Mouse (Mus musculus) limb, embryonic 11.5 days (tissue): ENCODE data around the gene Sltm. TPM values are rescaled to one million over a fixed set of nuclear protein-coding genes. Genes with fewer than 3 reads are reported as not detected.

ENCODE experiments used
- ATAC-seq: fragments of 200-750 bp; cut with Nextera tagmentation; 2 replicates; pipeline ENCODE4 v1.8.0; 2017; ENCODE audit warnings: low read depth; ENCODE audit not compliant: insufficient number of reproducible peaks, low FRiP score, low TSS enrichment
- DNase-seq: peaks from one replicate; pipeline ENCODE4 v3.0.0-alpha.2; 2015; ENCODE audit warnings: low spot score
- H3K27ac ChIP-seq: fragments of 300-500 bp; sonication (generic); replicated peaks from 2 replicates; pipeline ENCODE4 v1.5.1; 2014; ENCODE audit warnings: low read depth, mild to moderate bottlenecking, low read length
- H3K27me3 ChIP-seq: fragments of 300-500 bp; sonication (generic); 2 replicates; pipeline ENCODE4 v1.6.1; 2014; ENCODE audit warnings: mild to moderate bottlenecking, low read length, mixed read lengths; ENCODE audit not compliant: control insufficient read depth, insufficient read depth
- H3K36me3 ChIP-seq: fragments of 300-500 bp; sonication (generic); 2 replicates; pipeline ENCODE4 v1.6.1; 2014; ENCODE audit warnings: mild to moderate bottlenecking, low read length, moderate library complexity, mixed read lengths; ENCODE audit not compliant: control insufficient read depth, insufficient read depth
- H3K4me1 ChIP-seq: fragments of 300-500 bp; sonication (generic); 2 replicates; pipeline ENCODE4 v1.6.1; 2014; ENCODE audit warnings: low read length, mixed read lengths; ENCODE audit not compliant: control insufficient read depth, insufficient read depth
- H3K4me2 ChIP-seq: fragments of 300-500 bp; sonication (generic); 2 replicates; pipeline ENCODE4 v1.6.1; 2014; ENCODE audit warnings: low read depth, mild to moderate bottlenecking, moderate library complexity; ENCODE audit not compliant: severe bottlenecking
- H3K4me3 ChIP-seq: fragments of 300-500 bp; sonication (generic); 2 replicates; pipeline ENCODE4 v1.5.1; 2014; ENCODE audit warnings: low read depth, low read length
- H3K9ac ChIP-seq: fragments of 300-500 bp; sonication (generic); 2 replicates; pipeline ENCODE4 v1.6.1; 2014; ENCODE audit warnings: mild to moderate bottlenecking, low read length
- H3K9me3 ChIP-seq: fragments of 300-500 bp; sonication (generic); 2 replicates; pipeline ENCODE4 v1.6.1; 2016; ENCODE audit warnings: low read length; ENCODE audit not compliant: control insufficient read depth
- WGBS: fragments of 180-500 bp; shearing (Covaris S2); extraction: QIAGEN DNeasy Blood & Tissue Kit; methylation state at CpG from one replicate; pipeline ENCODE4 v1.1.7; 2014; 5-methylcytosine and 5-hydroxymethylcytosine counted together
- polyA plus RNA-seq: library from polyadenylated mRNA; unstranded; fragments of >200 nt; fragmentation: Nextera tagmentation; extraction: Ambion mirVana; gene quantifications from 2 replicates; pipeline ENCODE4 v1.2.1, GENCODE M21; 2014

The Sltm gene
- polyA plus RNA-seq, 1 experiment from 2014 or later, result 70.1 TPM

DNA sequence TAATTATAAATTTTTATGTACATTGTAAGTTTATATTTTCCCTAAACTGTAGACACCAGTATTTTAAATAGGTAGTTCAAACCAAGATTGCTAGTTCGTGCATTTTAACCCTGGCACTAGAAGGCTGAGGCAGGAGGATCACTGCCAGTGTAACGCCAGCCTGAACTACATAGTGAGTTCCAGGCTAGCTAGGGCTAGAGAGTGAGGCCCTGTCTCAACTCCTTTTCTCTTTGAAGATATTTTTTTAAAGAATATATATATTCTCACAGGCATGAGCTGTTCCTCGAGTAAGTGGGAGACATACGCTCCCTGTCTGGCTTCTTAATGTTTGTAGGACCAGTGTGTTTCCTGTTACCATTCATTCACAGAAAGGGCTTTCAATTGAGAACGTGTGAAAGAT, 14.2 kb downstream of the Sltm start:
- Histone ChIP-seq H3K4me1 (no peaks in the 10 kb centered on the region), H3K27me3 (no peaks in the 10 kb centered on the region), H3K4me2 (no peak overlapping the region), H3K9ac (no peak overlapping the region), H3K36me3 (peaks cover 8% of the 10 kb centered on the region), H3K27ac (no peak overlapping the region), H3K4me3 (no peak overlapping the region), H3K9me3 (no peaks in the 10 kb centered on the region; the same call in 1 of the 2 replicates)
- ATAC-seq (no peak), DNase-seq (no peak)
- WGBS, result 90% methylated on average over 5 of the region's 5 CpGs

GRCm38 (mm10) chr9:70562825-70563224, 20.3 kb downstream of the Sltm start:
- no peak overlapping the region for H3K4me2 ChIP-seq
- H3K9ac ChIP-seq, result no peak overlapping the region
- no peaks in the 10 kb centered on the region for H3K27me3 ChIP-seq
- no peaks in the 10 kb centered on the region for H3K4me1 ChIP-seq
- ATAC-seq, result no peak
- no peak for DNase-seq
- 92% methylated on average over 3 of the region's 3 CpGs for WGBS
- H3K27ac ChIP-seq, result no peak overlapping the region
- H3K4me3 ChIP-seq, result no peak overlapping the region
- no peaks in the 10 kb centered on the region for H3K9me3 ChIP-seq
- H3K36me3 ChIP-seq, result peaks cover 3% of the 10 kb centered on the region; the same call in 1 of the 2 replicates

DNA sequence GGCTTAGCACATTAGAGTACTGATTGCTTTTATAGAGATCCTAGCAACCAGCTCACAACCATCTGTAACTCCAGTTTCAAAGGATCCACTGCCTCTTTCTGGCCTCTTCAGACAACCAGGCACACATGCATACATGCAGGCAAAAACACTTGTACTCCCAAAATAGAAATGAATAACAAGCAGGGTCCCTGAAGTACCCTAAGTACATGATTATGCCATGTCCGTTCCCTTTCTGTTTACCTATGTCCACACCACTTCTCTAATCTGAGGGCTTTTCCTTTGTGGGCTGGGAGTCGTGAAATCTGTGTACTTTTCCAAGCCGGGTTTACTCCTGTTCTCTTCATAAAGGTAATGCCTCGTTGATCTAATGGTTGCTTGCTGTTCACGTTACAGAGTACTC, 25.1 kb downstream of the Sltm start:
- DNase-seq, result no peak
- no peak overlapping the region for H3K4me3 ChIP-seq
- H3K27me3 ChIP-seq, result no peaks in the 10 kb centered on the region
- H3K27ac ChIP-seq, result no peak overlapping the region
- H3K36me3 ChIP-seq, result peaks cover 3% of the 10 kb centered on the region; the same call in 1 of the 2 replicates
- no peaks in the 10 kb centered on the region for H3K4me1 ChIP-seq
- 90% methylated on average over 5 of the region's 5 CpGs for WGBS
- H3K9ac ChIP-seq, result no peak overlapping the region
- no peak overlapping the region for H3K4me2 ChIP-seq
- no peaks in the 10 kb centered on the region for H3K9me3 ChIP-seq
- no peak for ATAC-seq

- Histone ChIP-seq H3K9me3 (no peaks in the 10 kb centered on the region), H3K9ac (no peak overlapping the region), H3K4me2 (no peak overlapping the region), H3K36me3 (peaks cover 6% of the 10 kb centered on the region; the same call in 1 of the 2 replicates), H3K27me3 (no peaks in the 10 kb centered on the region), H3K4me3 (no peak overlapping the region), H3K4me1 (no peaks in the 10 kb centered on the region), H3K27ac (no peak overlapping the region)
- no peak for DNase-seq
- 93% methylated on average over 8 of the region's 8 CpGs for WGBS
- ATAC-seq, result no peak
These were observed 27.8 kb downstream of the Sltm start for GRCm38 (mm10) chr9:70570351-70570750.

GRCm38 (mm10) chr9:70578123-70578522, 35.6 kb downstream of the Sltm start:
- no peaks in the 10 kb centered on the region for H3K4me1 ChIP-seq
- no peak overlapping the region for H3K4me3 ChIP-seq
- no peak overlapping the region for H3K27ac ChIP-seq
- no peaks in the 10 kb centered on the region for H3K9me3 ChIP-seq
- no peak overlapping the region for H3K4me2 ChIP-seq
- WGBS, result 92% methylated on average over 2 of the region's 2 CpGs
- DNase-seq, result no peak
- H3K27me3 ChIP-seq, result no peaks in the 10 kb centered on the region
- no peak for ATAC-seq
- H3K9ac ChIP-seq, result no peak overlapping the region
- H3K36me3 ChIP-seq, result peaks cover 15% of the 10 kb centered on the region

GRCm38 (mm10) chr9:70580956-70581355, 38.4 kb downstream of the Sltm start:
- 90% methylated on average over 5 of the region's 5 CpGs for WGBS
- DNase-seq, result no peak
- H3K4me1 ChIP-seq, result no peaks in the 10 kb centered on the region
- no peak overlapping the region for H3K27ac ChIP-seq
- no peak overlapping the region for H3K4me2 ChIP-seq
- ATAC-seq, result no peak
- H3K9me3 ChIP-seq, result no peaks in the 10 kb centered on the region
- peaks cover 19% of the 10 kb centered on the region for H3K36me3 ChIP-seq
- H3K27me3 ChIP-seq, result no peaks in the 10 kb centered on the region
- H3K9ac ChIP-seq, result no peak overlapping the region
- no peak overlapping the region for H3K4me3 ChIP-seq

DNA sequence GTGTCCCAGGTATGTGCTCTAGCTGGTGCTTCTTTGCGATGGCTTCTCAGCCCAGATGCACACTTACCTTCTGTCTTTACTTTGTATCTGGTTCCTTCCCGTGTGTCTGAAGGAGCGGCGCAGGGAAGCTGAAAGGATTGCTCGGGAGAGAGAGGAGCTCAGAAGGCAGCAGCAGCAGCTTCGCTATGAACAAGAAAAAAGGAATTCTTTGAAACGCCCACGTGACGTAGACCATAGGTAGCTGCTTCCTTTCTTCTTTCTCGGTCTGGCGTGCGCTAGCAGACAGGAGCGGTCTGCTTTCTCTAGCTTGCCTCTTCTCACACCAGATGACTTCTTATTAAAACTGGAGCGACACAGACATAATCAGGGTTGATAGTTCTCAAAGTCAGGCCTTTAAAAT, 42.1 kb downstream of the Sltm start:
- Histone ChIP-seq H3K36me3 (peaks cover 37% of the 10 kb centered on the region), H3K4me3 (no peak overlapping the region), H3K4me2 (no peak overlapping the region), H3K27ac (no peak overlapping the region), H3K9me3 (no peaks in the 10 kb centered on the region), H3K9ac (no peak overlapping the region), H3K4me1 (no peaks in the 10 kb centered on the region), H3K27me3 (no peaks in the 10 kb centered on the region)
- no peak for DNase-seq
- ATAC-seq, result no peak
- 94% methylated on average over 14 of the region's 14 CpGs for WGBS

DNA sequence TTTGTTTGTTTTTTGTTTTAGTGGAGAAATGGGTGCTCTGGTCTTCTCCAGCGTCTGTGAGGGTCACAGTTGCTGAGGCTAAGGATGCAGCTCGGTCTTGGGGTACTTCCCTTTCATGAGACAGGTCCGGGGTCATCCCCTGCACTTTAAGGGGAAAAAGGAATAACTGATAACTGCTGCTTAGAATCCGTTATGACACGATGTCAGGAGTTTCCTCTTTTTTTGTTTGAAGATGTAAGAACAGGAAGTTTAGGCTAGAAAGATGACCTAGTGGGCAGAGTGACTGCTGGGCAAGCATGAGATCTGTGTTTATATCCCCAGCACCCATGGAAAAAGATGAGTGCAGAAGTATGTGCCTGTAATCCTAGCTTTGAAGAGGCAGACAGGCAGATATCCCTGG, 42.6 kb downstream of the Sltm start:
- Histone ChIP-seq H3K9ac (no peak overlapping the region), H3K27me3 (no peaks in the 10 kb centered on the region), H3K9me3 (no peaks in the 10 kb centered on the region), H3K4me3 (no peak overlapping the region), H3K27ac (no peak overlapping the region), H3K36me3 (peaks cover 38% of the 10 kb centered on the region), H3K4me1 (no peaks in the 10 kb centered on the region), H3K4me2 (no peak overlapping the region)
- 91% methylated on average over 5 of the region's 5 CpGs for WGBS
- no peak for DNase-seq
- ATAC-seq, result no peak

- WGBS, result 97% methylated on average over 5 of the region's 5 CpGs
- Histone ChIP-seq H3K9ac (no peak overlapping the region), H3K4me3 (no peak overlapping the region), H3K4me2 (no peak overlapping the region), H3K9me3 (no peaks in the 10 kb centered on the region), H3K36me3 (peaks cover 39% of the 10 kb centered on the region), H3K27me3 (no peaks in the 10 kb centered on the region), H3K4me1 (no peaks in the 10 kb centered on the region), H3K27ac (no peak overlapping the region)
- ATAC-seq (no peak), DNase-seq (no peak)
These were observed 44.6 kb downstream of the Sltm start for GRCm38 (mm10) chr9:70587171-70587570.
